Mouse (Mus musculus): ENCODE measurements at regions not wholly inside any gene's neighbourhood (a gene's known extent, or its start where the extent isn't known, plus 50 kb on each side); places are given as distances from the start of the nearest gene placed in this dataset.

- Histone ChIP-seq H3K27ac (ENCODE audit: insufficient read depth, low read depth, low read length) (no peak overlapping the region), H3K4me1 (ENCODE audit: control insufficient read depth, insufficient read depth, low read length) (peaks cover 8% of the 10 kb centered on the region; the same call in 1 of the 2 replicates), H3K4me3 (ENCODE audit: insufficient read depth, low read depth, low read length) (no peak overlapping the region), H3K36me3 (ENCODE audit: control insufficient read depth, insufficient read depth, low read length) (no peaks in the 10 kb centered on the region), H3K27me3 (replicated peaks; ENCODE audit: control insufficient read depth, insufficient read depth, low read length) (no peaks in the 10 kb centered on the region)
- 62% methylated on average over 5 of the region's 5 CpGs for WGBS
- no peak for TF ChIP-seq CTCF (conservative IDR thresholded peaks at IDR 0.05; ENCODE audit: insufficient read depth, insufficient read length, low read depth, low read length)
- TF ChIP-seq POLR2A (IDR thresholded peaks at IDR 0.05; ENCODE audit: low read depth, low read length) = no peak
- no peak for DNase-seq
Measured at GRCm38 (mm10) chr13:32509231-32510023, 170.9 kb upstream of the Gmds start.

DNA sequence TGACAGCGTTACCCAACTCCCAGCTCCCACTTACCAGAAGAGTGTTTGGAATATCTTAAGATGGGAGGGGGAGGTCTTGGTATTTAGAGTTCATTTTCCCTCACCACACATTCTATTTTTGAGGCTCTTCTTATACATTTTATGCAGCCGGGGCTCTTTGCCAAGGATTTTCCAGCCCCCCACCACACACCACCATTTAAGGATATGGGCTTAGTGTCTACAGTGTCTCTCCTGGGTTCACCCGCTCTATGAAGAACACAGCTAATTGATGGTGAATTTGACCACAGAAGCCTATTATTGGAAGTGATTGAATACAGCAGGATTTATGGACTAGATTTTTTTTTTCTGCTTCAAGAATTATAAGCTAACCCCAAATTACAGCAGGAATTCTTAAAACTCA is 169.9 kb upstream of the Gmds start:
- Histone ChIP-seq H3K27me3 (replicated peaks; ENCODE audit: control insufficient read depth, insufficient read depth, low read length) (no peaks in the 10 kb centered on the region; the same call in 1 of the 2 replicates), H3K4me1 (ENCODE audit: control insufficient read depth, insufficient read depth, low read length) (peaks cover 8% of the 10 kb centered on the region; the same call in 1 of the 2 replicates), H3K36me3 (ENCODE audit: control insufficient read depth, insufficient read depth, low read length) (no peaks in the 10 kb centered on the region), H3K27ac (ENCODE audit: insufficient read depth, low read depth, low read length) (no peak overlapping the region), H3K4me3 (ENCODE audit: insufficient read depth, low read depth, low read length) (no peak overlapping the region)
- TF ChIP-seq CTCF (conservative IDR thresholded peaks at IDR 0.05; ENCODE audit: insufficient read depth, insufficient read length, low read depth, low read length) = no peak
- no peak for TF ChIP-seq POLR2A (IDR thresholded peaks at IDR 0.05; ENCODE audit: low read depth, low read length)
- no peak for DNase-seq
- 85% methylated on average over 3 of the region's 3 CpGs for WGBS

GRCm38 (mm10) chr13:32507825-32508224 is 169.3 kb upstream of the Gmds start:
- Histone ChIP-seq H3K4me1 (ENCODE audit: control insufficient read depth, insufficient read depth, low read length) (peaks cover 8% of the 10 kb centered on the region; the same call in 1 of the 2 replicates), H3K27ac (ENCODE audit: insufficient read depth, low read depth, low read length) (no peak overlapping the region; the same call in 1 of the 2 replicates), H3K27me3 (replicated peaks; ENCODE audit: control insufficient read depth, insufficient read depth, low read length) (no peaks in the 10 kb centered on the region; the same call in 1 of the 2 replicates), H3K4me3 (ENCODE audit: insufficient read depth, low read depth, low read length) (no peak overlapping the region), H3K36me3 (ENCODE audit: control insufficient read depth, insufficient read depth, low read length) (no peaks in the 10 kb centered on the region)
- no peak for TF ChIP-seq POLR2A (IDR thresholded peaks at IDR 0.05; ENCODE audit: low read depth, low read length)
- TF ChIP-seq CTCF (conservative IDR thresholded peaks at IDR 0.05; ENCODE audit: insufficient read depth, insufficient read length, low read depth, low read length) = no peak
- peak; percentile 68 for DNase-seq
- 48% methylated on average over 2 of the region's 2 CpGs for WGBS

DNA sequence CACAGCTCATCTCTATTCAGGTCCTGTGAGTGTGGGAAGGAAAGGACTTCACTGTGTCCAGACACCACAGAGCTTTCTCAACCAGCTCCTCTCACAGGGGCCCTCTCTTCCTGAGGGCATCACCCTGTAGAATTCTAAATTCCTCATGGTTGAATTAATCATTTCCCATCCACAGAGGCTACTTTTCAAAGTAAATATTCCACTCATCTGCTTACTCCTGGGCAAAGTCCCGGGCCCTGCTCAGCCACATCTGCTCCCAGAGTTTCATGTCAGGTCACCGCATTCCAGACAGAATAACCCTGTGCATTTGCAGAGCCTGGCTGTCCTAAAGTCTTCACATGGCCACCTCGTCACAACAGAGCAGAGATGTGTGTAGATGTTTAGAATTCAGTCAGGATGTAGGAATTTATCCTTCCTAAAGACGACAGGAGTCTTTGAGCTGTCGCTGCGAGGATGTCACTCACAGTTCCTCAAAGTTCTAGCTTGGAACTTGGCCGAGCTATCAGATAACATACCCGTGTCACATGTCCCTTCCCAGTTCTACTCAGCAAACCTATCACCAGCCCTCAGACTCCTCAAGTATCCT is 159.8 kb upstream of the Gmds start:
- H3K4me3 ChIP-seq (ENCODE audit: insufficient read depth, low read depth, low read length) = no peak overlapping the region
- no peak for TF ChIP-seq CTCF (conservative IDR thresholded peaks at IDR 0.05; ENCODE audit: insufficient read depth, insufficient read length, low read depth, low read length)
- no peak for TF ChIP-seq POLR2A (IDR thresholded peaks at IDR 0.05; ENCODE audit: low read depth, low read length)
- peak; percentile 91 for DNase-seq
- 44% methylated on average over 8 of the region's 8 CpGs for WGBS
- no peaks in the 10 kb centered on the region for H3K36me3 ChIP-seq (ENCODE audit: control insufficient read depth, insufficient read depth, low read length)
- peak overlapping the region; percentile 87 for H3K27ac ChIP-seq (ENCODE audit: insufficient read depth, low read depth, low read length)
- H3K27me3 ChIP-seq (replicated peaks; ENCODE audit: control insufficient read depth, insufficient read depth, low read length) = no peaks in the 10 kb centered on the region
- H3K4me1 ChIP-seq (ENCODE audit: control insufficient read depth, insufficient read depth, low read length) = peaks cover 28% of the 10 kb centered on the region; the same call in 1 of the 2 replicates

GRCm38 (mm10) chr13:32496263-32496662 is 157.7 kb upstream of the Gmds start:
- TF ChIP-seq POLR2A (IDR thresholded peaks at IDR 0.05; ENCODE audit: low read depth, low read length) = no peak
- 70% methylated on average over 2 of the region's 2 CpGs for WGBS
- no peak for DNase-seq
- Histone ChIP-seq H3K36me3 (ENCODE audit: control insufficient read depth, insufficient read depth, low read length) (no peaks in the 10 kb centered on the region), H3K4me3 (ENCODE audit: insufficient read depth, low read depth, low read length) (no peak overlapping the region), H3K27ac (ENCODE audit: insufficient read depth, low read depth, low read length) (no peak overlapping the region), H3K27me3 (replicated peaks; ENCODE audit: control insufficient read depth, insufficient read depth, low read length) (no peaks in the 10 kb centered on the region), H3K4me1 (ENCODE audit: control insufficient read depth, insufficient read depth, low read length) (peaks cover 31% of the 10 kb centered on the region; the same call in 1 of the 2 replicates)

DNA sequence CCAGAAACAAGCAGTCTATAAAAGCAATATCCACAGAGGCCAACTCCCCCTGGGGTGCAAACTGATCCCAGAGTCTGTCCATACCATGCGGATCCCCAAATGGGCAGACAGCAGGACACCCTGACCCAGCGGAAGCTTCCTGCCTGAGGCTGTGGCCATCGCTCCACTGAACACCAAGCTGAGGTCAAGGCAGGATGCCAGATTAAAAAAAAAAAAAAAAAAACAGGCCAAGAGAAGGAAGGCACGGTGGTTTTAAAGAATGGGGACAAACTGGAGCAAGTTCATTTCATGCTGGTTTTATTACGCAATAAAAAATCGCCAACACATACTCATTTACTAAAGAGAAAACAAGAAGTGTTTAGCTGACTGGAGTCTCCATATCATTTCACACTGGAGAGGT is 156.5 kb upstream of the Gmds start:
- WGBS = 6% methylated on average over 6 of the region's 6 CpGs
- no peak for TF ChIP-seq CTCF (conservative IDR thresholded peaks at IDR 0.05; ENCODE audit: insufficient read depth, insufficient read length, low read depth, low read length)
- no peak for TF ChIP-seq POLR2A (IDR thresholded peaks at IDR 0.05; ENCODE audit: low read depth, low read length)
- Histone ChIP-seq H3K27me3 (replicated peaks; ENCODE audit: control insufficient read depth, insufficient read depth, low read length) (no peaks in the 10 kb centered on the region), H3K27ac (ENCODE audit: insufficient read depth, low read depth, low read length) (no peak overlapping the region), H3K4me1 (ENCODE audit: control insufficient read depth, insufficient read depth, low read length) (peaks cover 31% of the 10 kb centered on the region; the same call in 1 of the 2 replicates), H3K36me3 (ENCODE audit: control insufficient read depth, insufficient read depth, low read length) (no peaks in the 10 kb centered on the region), H3K4me3 (ENCODE audit: insufficient read depth, low read depth, low read length) (no peak overlapping the region)
- peak; percentile 79 for DNase-seq

- no peak for TF ChIP-seq POLR2A (IDR thresholded peaks at IDR 0.05; ENCODE audit: low read depth, low read length)
- no peak for TF ChIP-seq CTCF (conservative IDR thresholded peaks at IDR 0.05; ENCODE audit: insufficient read depth, insufficient read length, low read depth, low read length)
- H3K4me1 ChIP-seq (ENCODE audit: control insufficient read depth, insufficient read depth, low read length) = peaks cover 29% of the 10 kb centered on the region; the same call in 1 of the 2 replicates
- H3K36me3 ChIP-seq (ENCODE audit: control insufficient read depth, insufficient read depth, low read length) = no peaks in the 10 kb centered on the region
- peak overlapping the region; percentile 77 for H3K27ac ChIP-seq (ENCODE audit: insufficient read depth, low read depth, low read length)
- no peak overlapping the region for H3K4me3 ChIP-seq (ENCODE audit: insufficient read depth, low read depth, low read length)
- no peaks in the 10 kb centered on the region for H3K27me3 ChIP-seq (replicated peaks; ENCODE audit: control insufficient read depth, insufficient read depth, low read length)
- WGBS = 20% methylated on average over 7 of the region's 7 CpGs
- DNase-seq = peak; percentile 84
Measured at GRCm38 (mm10) chr13:32493806-32494205, 155.3 kb upstream of the Gmds start.

Measured in kidney, adult 2 months (tissue).